Mouse (Mus musculus): ENCODE data around the gene Efr3b. TPM values are rescaled to one million over a fixed set of nuclear protein-coding genes. Genes with fewer than 3 reads are reported as not detected.

Efr3b gene
- 10 to 100 TPM; 85.6 to 91.8 TPM for total RNA-seq (2021)

GRCm38 (mm10) chr12:4038061-4039041 is at the start of gene Efr3b:
TSS of gene Efr3b (minus strand) at chr12:4038915.
- DNase-seq (ENCODE audit: extremely low spot score in 1 of 2, low spot score in 1 of 2), result peak; percentile 71

GRCm38 (mm10) chr12:4083441-4083840 is 44.7 kb upstream of the Efr3b start:
- no peak for DNase-seq (ENCODE audit: extremely low spot score in 1 of 2, low spot score in 1 of 2)

GRCm38 (mm10) chr12:4082132-4083001 is 43.7 kb upstream of the Efr3b start, which contains the start of gene Dnajc27:
TSS of gene Dnajc27 (plus strand) at chr12:4082583.
- peak; percentile 96 to 98 for DNase-seq (ENCODE audit: extremely low spot score in 1 of 2, low spot score in 1 of 2)

GRCm38 (mm10) chr12:4080311-4080710 is 41.6 kb upstream of the Efr3b start:
- peak; percentile 79 to 97 for DNase-seq (ENCODE audit: extremely low spot score in 1 of 2, low spot score in 1 of 2)

GRCm38 (mm10) chr12:4078069-4078468 is 39.4 kb upstream of the Efr3b start:
- no peak for DNase-seq (ENCODE audit: extremely low spot score in 1 of 2, low spot score in 1 of 2)

- no peak for DNase-seq (ENCODE audit: extremely low spot score in 1 of 2, low spot score in 1 of 2)
Measured at GRCm38 (mm10) chr12:4076383-4076782, 37.7 kb upstream of the Efr3b start.

- DNase-seq (ENCODE audit: extremely low spot score in 1 of 2, low spot score in 1 of 2), result no peak
Measured at GRCm38 (mm10) chr12:4075407-4075806, 36.7 kb upstream of the Efr3b start.

- DNase-seq (ENCODE audit: extremely low spot score in 1 of 2, low spot score in 1 of 2), result no peak
Measured at GRCm38 (mm10) chr12:4071671-4072070, 33.0 kb upstream of the Efr3b start.

- no peak for DNase-seq (ENCODE audit: extremely low spot score in 1 of 2, low spot score in 1 of 2)
Measured at GRCm38 (mm10) chr12:4068551-4068950, 29.8 kb upstream of the Efr3b start.

- no peak for DNase-seq (ENCODE audit: extremely low spot score in 1 of 2, low spot score in 1 of 2)
Measured at GRCm38 (mm10) chr12:4066681-4067459, 28.2 kb upstream of the Efr3b start.

GRCm38 (mm10) chr12:4065944-4066343 is 27.2 kb upstream of the Efr3b start:
- no peak for DNase-seq (ENCODE audit: extremely low spot score in 1 of 2, low spot score in 1 of 2)

GRCm38 (mm10) chr12:4065498-4065897 is 26.8 kb upstream of the Efr3b start:
- DNase-seq (ENCODE audit: extremely low spot score in 1 of 2, low spot score in 1 of 2), result no peak

- DNase-seq (ENCODE audit: extremely low spot score in 1 of 2, low spot score in 1 of 2), result no peak
Measured at GRCm38 (mm10) chr12:4059683-4060082, 21.0 kb upstream of the Efr3b start.

- DNase-seq (ENCODE audit: extremely low spot score in 1 of 2, low spot score in 1 of 2), result no peak
Measured at GRCm38 (mm10) chr12:4058321-4058720, 19.6 kb upstream of the Efr3b start.

GRCm38 (mm10) chr12:4054845-4055244 is 16.1 kb upstream of the Efr3b start:
- no peak for DNase-seq (ENCODE audit: extremely low spot score in 1 of 2, low spot score in 1 of 2)

GRCm38 (mm10) chr12:4053643-4054042 is 14.9 kb upstream of the Efr3b start:
- no peak for DNase-seq (ENCODE audit: extremely low spot score in 1 of 2, low spot score in 1 of 2)

- DNase-seq (ENCODE audit: extremely low spot score in 1 of 2, low spot score in 1 of 2), result no peak
Measured at GRCm38 (mm10) chr12:4050861-4051425, 12.2 kb upstream of the Efr3b start.

- no peak for DNase-seq (ENCODE audit: extremely low spot score in 1 of 2, low spot score in 1 of 2)
Measured at GRCm38 (mm10) chr12:4048031-4048430, 9.3 kb upstream of the Efr3b start.

- DNase-seq (ENCODE audit: extremely low spot score in 1 of 2, low spot score in 1 of 2), result no peak
Measured at GRCm38 (mm10) chr12:4045992-4046391, 7.3 kb upstream of the Efr3b start.

- DNase-seq (ENCODE audit: extremely low spot score in 1 of 2, low spot score in 1 of 2), result no peak
Measured at GRCm38 (mm10) chr12:4042411-4042810, 3.7 kb upstream of the Efr3b start.
